Mouse (Mus musculus) heart, postnatal 0 days (tissue): Measurements from ENCODE around the gene Ano2. TPM values are rescaled to one million over a fixed set of nuclear protein-coding genes. Genes with fewer than 3 reads are reported as not detected.

Experiments used
- ATAC-seq: fragments of 200-750 bp; cut with Nextera tagmentation; 2 replicates; pipeline ENCODE4 v1.8.0; 2017; ENCODE audit warnings: low read depth, moderate number of reproducible peaks, moderate library complexity; ENCODE audit not compliant: insufficient read depth
- DNase-seq: peaks from one replicate; pipeline ENCODE4 v3.0.0-alpha.2; 2016; ENCODE audit warnings: low spot score
- H3K27ac ChIP-seq: fragments of 300-500 bp; sonication (generic); 2 replicates; pipeline ENCODE4 v1.5.1; 2014; ENCODE audit warnings: low read depth, mild to moderate bottlenecking
- H3K27me3 ChIP-seq: fragments of 300-500 bp; sonication (generic); 2 replicates; pipeline ENCODE4 v1.6.1; 2014; ENCODE audit warnings: low read length, mixed read lengths; ENCODE audit not compliant: control insufficient read depth, insufficient read depth
- H3K36me3 ChIP-seq: fragments of 300-500 bp; sonication (generic); replicated peaks from 2 replicates; pipeline ENCODE4 v1.6.1; 2014; ENCODE audit warnings: low read length, mixed read lengths; ENCODE audit not compliant: control insufficient read depth, insufficient read depth
- H3K4me1 ChIP-seq: fragments of 300-500 bp; sonication (generic); 2 replicates; pipeline ENCODE4 v1.6.1; 2014; ENCODE audit warnings: antibody characterized with exemption; ENCODE audit not compliant: control insufficient read depth, insufficient read depth
- H3K4me2 ChIP-seq: fragments of 300-500 bp; sonication (generic); 2 replicates; pipeline ENCODE4 v1.6.1; 2014; ENCODE audit warnings: low read depth, mild to moderate bottlenecking, low read length, moderate library complexity
- H3K4me3 ChIP-seq: fragments of 300-500 bp; sonication (generic); 2 replicates; pipeline ENCODE4 v1.5.1; 2014; ENCODE audit warnings: low read depth, low read length
- H3K9ac ChIP-seq: fragments of 300-500 bp; sonication (generic); replicated peaks from 2 replicates; pipeline ENCODE4 v1.6.1; 2014; ENCODE audit warnings: low read depth, low read length, mixed read lengths
- H3K9me3 ChIP-seq: fragments of 300-500 bp; sonication (generic); replicated peaks from 2 replicates; pipeline ENCODE4 v1.6.1; 2016; ENCODE audit warnings: low read length; ENCODE audit not compliant: control insufficient read depth
- CTCF ChIP-seq: IDR thresholded peaks from 2 replicates; pipeline ENCODE4 v1.5.1; 2016; ENCODE audit warnings: antibody characterized with exemption, control low read depth, low read depth
- EP300 ChIP-seq: IDR thresholded peaks from 2 replicates; pipeline ENCODE4 v1.6.1; 2016; ENCODE audit warnings: antibody characterized with exemption, low read depth
- WGBS: fragments of 180-500 bp; shearing (Covaris S2); extraction: QIAGEN DNeasy Blood & Tissue Kit; methylation state at CpG from one replicate; pipeline ENCODE4 v1.1.7; 2014; 5-methylcytosine and 5-hydroxymethylcytosine counted together
- polyA plus RNA-seq: library from polyadenylated mRNA; unstranded; fragments of >200 nt; fragmentation: Nextera tagmentation; extraction: Ambion mirVana; gene quantifications from 2 replicates; pipeline ENCODE4 v1.2.1, GENCODE M21; 2015
- total RNA-seq: library from RNA; depleted of rRNA; stranded (reverse); fragments of >200 nt; gene quantifications from 2 replicates; pipeline ENCODE4 v1.2.3, GENCODE M21; 2014; ENCODE audit warnings: low replicate concordance

Gene Ano2
- total and polyA plus RNA-seq, 2 experiments from 2014 or later: 2.7 TPM; not detected in 1

DNA sequence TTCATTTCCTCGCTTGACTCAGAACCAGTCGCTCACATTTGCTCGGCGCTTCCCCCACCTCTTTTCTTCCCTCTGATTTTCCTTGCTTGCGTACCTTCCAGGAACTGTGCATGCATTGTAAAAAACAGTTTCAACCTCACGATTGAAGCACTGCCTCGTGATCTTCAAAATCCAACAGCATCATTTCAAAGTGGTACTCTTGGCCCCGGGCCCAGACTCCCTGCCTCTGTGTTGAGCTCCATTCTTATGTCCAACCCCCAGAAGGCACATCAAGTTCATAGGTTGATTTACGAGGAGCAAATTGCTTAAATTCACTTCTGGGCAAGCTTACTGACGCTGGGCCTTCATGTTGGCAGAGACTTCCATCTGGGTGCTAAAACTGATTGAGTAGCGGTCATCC is 9.6 kb upstream of the Ano2 start:
- TF ChIP-seq CTCF (no peak), EP300 (no peak)
- 71% methylated on average over 11 of the region's 11 CpGs for WGBS
- Histone ChIP-seq H3K4me1 (no peaks in the 10 kb centered on the region), H3K9me3 (no peaks in the 10 kb centered on the region), H3K9ac (no peak overlapping the region), H3K36me3 (no peaks in the 10 kb centered on the region), H3K27ac (no peak overlapping the region), H3K4me3 (no peak overlapping the region), H3K4me2 (no peak overlapping the region), H3K27me3 (no peaks in the 10 kb centered on the region)
- no peak for DNase-seq
- ATAC-seq: no peak

DNA sequence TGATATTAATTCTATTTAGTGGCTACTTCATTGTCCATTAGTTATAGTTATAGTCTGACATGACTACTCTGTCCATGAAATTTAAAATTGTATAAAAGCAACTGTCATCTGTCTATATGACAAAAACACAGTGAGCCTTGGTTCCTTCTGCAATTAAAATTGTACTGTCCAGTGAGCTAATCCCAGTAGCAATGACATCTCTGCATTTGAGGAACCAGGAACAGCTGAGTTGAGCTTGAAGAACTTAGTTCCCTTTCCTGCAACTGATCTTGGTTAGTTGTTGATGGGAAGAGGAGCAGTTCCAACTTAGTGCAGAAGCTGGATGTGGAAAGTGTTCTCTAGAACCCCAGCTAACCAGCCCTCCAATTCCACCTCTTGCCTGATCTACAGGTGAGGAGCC is 4.8 kb upstream of the Ano2 start:
- H3K4me3 ChIP-seq: no peak overlapping the region
- H3K9me3 ChIP-seq: no peaks in the 10 kb centered on the region
- no peak overlapping the region for H3K27ac ChIP-seq
- H3K36me3 ChIP-seq: no peaks in the 10 kb centered on the region
- no peak for ATAC-seq
- TF ChIP-seq CTCF (no peak), EP300 (no peak)
- peaks cover 6% of the 10 kb centered on the region; the same call in 1 of the 2 replicates for H3K4me1 ChIP-seq
- H3K9ac ChIP-seq: no peak overlapping the region
- H3K27me3 ChIP-seq: peaks cover 20% of the 10 kb centered on the region
- no peak overlapping the region for H3K4me2 ChIP-seq
- no peak for DNase-seq

DNA sequence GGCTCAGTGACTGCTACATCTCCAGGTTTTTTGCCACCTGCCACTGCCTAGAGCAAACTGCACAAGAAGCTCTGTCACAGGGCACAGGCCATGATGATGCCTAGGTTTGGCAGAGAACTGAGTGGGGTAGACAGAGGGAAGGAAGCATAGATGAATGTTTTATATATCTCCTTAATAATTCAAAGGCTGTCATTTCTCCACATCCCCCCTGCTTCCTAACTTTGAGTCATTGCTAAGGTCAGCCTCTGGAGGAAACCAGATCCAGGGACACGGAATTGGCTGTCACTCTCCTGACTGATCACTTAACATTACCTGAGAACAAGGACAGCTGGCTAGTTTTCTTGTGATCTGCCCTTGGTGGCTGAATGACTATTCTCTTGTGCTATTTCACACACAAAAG is 2.2 kb upstream of the Ano2 start:
- 46% methylated on average over 1 of the region's 1 CpGs for WGBS
- Histone ChIP-seq H3K36me3 (no peaks in the 10 kb centered on the region), H3K9ac (no peak overlapping the region), H3K4me2 (no peak overlapping the region), H3K4me1 (peaks cover 6% of the 10 kb centered on the region; the same call in 1 of the 2 replicates), H3K4me3 (no peak overlapping the region), H3K9me3 (no peaks in the 10 kb centered on the region), H3K27me3 (peaks cover 23% of the 10 kb centered on the region), H3K27ac (no peak overlapping the region)
- no peak for TF ChIP-seq CTCF
- DNase-seq (no peak), ATAC-seq (no peak)

DNA sequence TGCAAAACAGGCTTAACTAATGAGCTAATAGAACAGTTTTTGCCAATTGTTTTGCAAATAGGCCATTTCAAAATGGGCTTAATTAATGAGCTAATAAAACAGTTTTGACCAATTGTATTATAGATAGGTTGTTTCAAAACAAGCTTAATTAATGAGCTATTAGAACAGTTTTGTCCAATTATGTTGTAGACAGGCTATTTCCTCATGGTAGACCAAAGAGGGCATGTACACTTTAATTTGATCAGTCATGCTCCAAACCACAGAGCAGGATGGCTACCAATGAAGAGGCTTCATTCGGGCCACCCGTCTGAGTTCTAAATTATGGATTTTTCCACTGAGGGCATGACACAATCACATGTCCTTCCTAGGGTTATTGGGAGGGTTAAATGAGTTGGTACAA is 10.9 kb downstream of the Ano2 start:
- no peaks in the 10 kb centered on the region for H3K9me3 ChIP-seq
- no peak overlapping the region for H3K4me2 ChIP-seq
- 89% methylated on average over 2 of the region's 2 CpGs for WGBS
- no peaks in the 10 kb centered on the region for H3K36me3 ChIP-seq
- H3K9ac ChIP-seq: no peak overlapping the region
- H3K4me3 ChIP-seq: no peak overlapping the region
- TF ChIP-seq EP300 (no peak), CTCF (no peak)
- no peaks in the 10 kb centered on the region for H3K4me1 ChIP-seq
- DNase-seq (no peak), ATAC-seq (no peak)
- no peaks in the 10 kb centered on the region for H3K27me3 ChIP-seq
- no peak overlapping the region for H3K27ac ChIP-seq

- no peak for TF ChIP-seq EP300
- Histone ChIP-seq H3K27me3 (no peaks in the 10 kb centered on the region), H3K9me3 (no peaks in the 10 kb centered on the region), H3K27ac (no peak overlapping the region), H3K4me1 (no peaks in the 10 kb centered on the region), H3K9ac (no peak overlapping the region), H3K4me3 (no peak overlapping the region), H3K36me3 (no peaks in the 10 kb centered on the region), H3K4me2 (no peak overlapping the region)
- ATAC-seq (no peak), DNase-seq (no peak)
- 77% methylated on average over 16 of the region's 16 CpGs for WGBS
Measured at GRCm38 (mm10) chr6:125711261-125711660, 21.0 kb downstream of the Ano2 start.

- no peak overlapping the region for H3K4me3 ChIP-seq
- H3K9ac ChIP-seq: no peak overlapping the region
- no peak for ATAC-seq
- no peak for DNase-seq
- 0 out of 2 replicates have a peak, but pooled peaks cover 3% of the 10 kb centered on the region for H3K27me3 ChIP-seq
- no peaks in the 10 kb centered on the region for H3K9me3 ChIP-seq
- no peaks in the 10 kb centered on the region for H3K4me1 ChIP-seq
- 62% methylated on average over 2 of the region's 2 CpGs for WGBS
- TF ChIP-seq EP300 (no peak), CTCF (no peak)
- no peak overlapping the region for H3K27ac ChIP-seq
- H3K4me2 ChIP-seq: no peak overlapping the region
- H3K36me3 ChIP-seq: no peaks in the 10 kb centered on the region
Measured at GRCm38 (mm10) chr6:125726408-125726807, 36.2 kb downstream of the Ano2 start.
